Mouse (Mus musculus) liver, adult 2 months (tissue): ENCODE measurements around the gene Tceal5. TPM values are rescaled to one million over a fixed set of nuclear protein-coding genes. Genes with fewer than 3 reads are reported as not detected.
"Not testable (repeated sequence)": the region's sequence is repeated elsewhere in the genome, so short reads cannot be mapped to it uniquely, and the experiment has no call there.

Source experiments
- DNase-seq: peaks from one replicate; pipeline ENCODE4 v3.0.0-alpha.2; 2011; ENCODE audit warnings: low read depth, low spot score; ENCODE audit errors: extremely low read depth
- H3K27ac ChIP-seq: fragments of 200-500 bp; replicated peaks from 2 replicates; pipeline ENCODE4 v1.5.1; 2012; ENCODE audit warnings: low read depth, mild to moderate bottlenecking, control low read depth, inconsistent platforms, low read length; ENCODE audit not compliant: insufficient read depth
- H3K27me3 ChIP-seq: fragments of 200-500 bp; 2 replicates; pipeline ENCODE4 v1.6.1; 2012; ENCODE audit warnings: mild to moderate bottlenecking, moderate library complexity, low read length, inconsistent platforms; ENCODE audit not compliant: control insufficient read depth, insufficient read depth
- H3K36me3 ChIP-seq: fragments of 200-500 bp; 2 replicates; pipeline ENCODE4 v1.6.1; 2012; ENCODE audit warnings: low read length, inconsistent platforms; ENCODE audit not compliant: control insufficient read depth, insufficient read depth
- H3K4me1 ChIP-seq: fragments of 200-500 bp; 2 replicates; pipeline ENCODE4 v1.6.1; 2011; ENCODE audit warnings: low read length; ENCODE audit not compliant: control insufficient read depth, insufficient read depth
- H3K4me3 ChIP-seq: fragments of 200-500 bp; 2 replicates; pipeline ENCODE4 v1.5.1; 2011; ENCODE audit warnings: low read depth, mild to moderate bottlenecking, control low read depth, low read length, moderate library complexity; ENCODE audit not compliant: insufficient read depth
- H3K79me2 ChIP-seq: fragments of 200-500 bp; 2 replicates; pipeline ENCODE4 v1.6.1; 2012; ENCODE audit warnings: inconsistent platforms, mild to moderate bottlenecking, low read length, moderate library complexity; ENCODE audit not compliant: control insufficient read depth, insufficient read depth
- H3K9ac ChIP-seq: fragments of 200-500 bp; 2 replicates; pipeline ENCODE4 v1.6.1; 2012; ENCODE audit warnings: low read depth, mild to moderate bottlenecking, control low read depth, inconsistent platforms, low read length
- CTCF ChIP-seq: fragments of 200-500 bp; IDR thresholded peaks from 2 replicates; pipeline ENCODE4 v1.5.1; 2011; ENCODE audit warnings: low read depth, low read length, control low read depth
- POLR2A ChIP-seq: fragments of 200-500 bp; IDR thresholded peaks from 2 replicates; pipeline ENCODE4 v1.6.1; 2011; ENCODE audit warnings: low read length, control low read depth; ENCODE audit not compliant: insufficient read depth; ENCODE audit errors: extremely low read depth
- WGBS: fragments of 180-500 bp; shearing (Covaris S2); methylation state at CpG from one replicate; pipeline ENCODE4 v1.1.7; 2018; 5-methylcytosine and 5-hydroxymethylcytosine counted together
- polyA plus RNA-seq: library from polyadenylated mRNA; depleted of rRNA; stranded (reverse); fragments of >200 nt; gene quantifications from 2 replicates; pipeline ENCODE4 v1.2.3, GENCODE M21; 2012
- total RNA-seq: library from RNA; depleted of rRNA; stranded (reverse); fragments of >200 nt; gene quantifications from 2 replicates; pipeline ENCODE4 v1.2.3, GENCODE M21; 2014

Tceal5 gene
- total and polyA plus RNA-seq, 2 experiments: 0.18 TPM; not detected in 1

- DNase-seq: peak; percentile 59
- 0 out of 2 replicates have a peak within 1 kb of the TSS, but pooled peaks have one; percentile 41 for H3K27ac ChIP-seq
- H3K27me3 ChIP-seq: no peaks in the 10 kb centered on the region
- H3K4me1 ChIP-seq: no peaks in the 10 kb centered on the region
- WGBS: 1% methylated on average over 20 of the region's 20 CpGs
- no peak for TF ChIP-seq CTCF
- TF ChIP-seq POLR2A: 0 out of 2 replicates have a peak, but pooled peaks have one; percentile 33
- peak within 1 kb of the TSS; percentile 56 for H3K9ac ChIP-seq
- H3K4me3 ChIP-seq: peak within 1 kb of the TSS; percentile 50
- H3K79me2 ChIP-seq: no peaks in the 10 kb centered on the region
- H3K36me3 ChIP-seq: no peaks in the 10 kb centered on the region; the same call in 1 of the 2 replicates
Measured at GRCm38 (mm10) chrX:136244574-136245229, 41.0 kb upstream of the Tceal5 start, which contains the start of gene Tceal9. Gene Tceal9, plus strand, starts transcription at chrX:136245079.

GRCm38 (mm10) chrX:136243181-136243580 is 39.5 kb upstream of the Tceal5 start:
- 82% methylated on average over 2 of the region's 2 CpGs for WGBS

GRCm38 (mm10) chrX:136238118-136238517 is 34.4 kb upstream of the Tceal5 start:
- H3K27ac ChIP-seq: no peak overlapping the region
- TF ChIP-seq CTCF (peak; percentile 21; the same call in 1 of the 2 replicates), POLR2A (no peak)
- no peaks in the 10 kb centered on the region for H3K79me2 ChIP-seq
- H3K4me3 ChIP-seq: no peak overlapping the region
- H3K36me3 ChIP-seq: no peaks in the 10 kb centered on the region
- no peaks in the 10 kb centered on the region for H3K4me1 ChIP-seq
- H3K9ac ChIP-seq: no peak overlapping the region
- no peaks in the 10 kb centered on the region for H3K27me3 ChIP-seq
- peak; percentile 23 for DNase-seq
- WGBS: 28% methylated on average over 3 of the region's 3 CpGs

More at GRCm38 (mm10) chrX:136243181-136243580, 39.5 kb upstream of the Tceal5 start:
- H3K4me1 ChIP-seq: no peaks in the 10 kb centered on the region
- no peaks in the 10 kb centered on the region for H3K79me2 ChIP-seq
- no peak overlapping the region for H3K4me3 ChIP-seq
- TF ChIP-seq CTCF (no peak), POLR2A (no peak)
- H3K9ac ChIP-seq: no peak overlapping the region
- no peaks in the 10 kb centered on the region; the same call in 1 of the 2 replicates for H3K36me3 ChIP-seq
- DNase-seq: no peak
- H3K27ac ChIP-seq: no peak overlapping the region
- no peaks in the 10 kb centered on the region for H3K27me3 ChIP-seq

DNA sequence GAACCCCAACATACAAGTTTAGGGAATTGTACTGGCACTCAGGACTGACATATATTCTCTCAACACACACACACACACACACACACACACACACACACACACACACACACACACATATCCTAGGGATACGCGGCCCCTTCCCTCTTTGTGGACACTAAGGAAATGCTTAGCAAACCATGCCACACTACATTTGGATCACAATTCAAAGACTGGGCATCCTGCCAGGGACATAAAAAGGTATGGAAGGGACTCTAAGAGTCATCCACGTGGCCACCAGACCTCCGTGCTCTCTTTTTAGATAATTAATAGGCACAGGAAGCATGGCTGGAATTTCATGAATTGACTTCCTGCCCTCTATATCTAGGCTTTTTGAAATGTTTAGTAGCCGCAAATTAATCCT is 24.1 kb upstream of the Tceal5 start:
- TF ChIP-seq CTCF (no peak), POLR2A (no peak)
- Histone ChIP-seq H3K4me3 (no peak overlapping the region), H3K4me1 (no peaks in the 10 kb centered on the region), H3K36me3 (no peaks in the 10 kb centered on the region), H3K27me3 (no peaks in the 10 kb centered on the region), H3K79me2 (no peaks in the 10 kb centered on the region), H3K27ac (no peak overlapping the region), H3K9ac (no peak overlapping the region)
- no peak for DNase-seq
- 46% methylated on average over 5 of the region's 5 CpGs for WGBS

DNA sequence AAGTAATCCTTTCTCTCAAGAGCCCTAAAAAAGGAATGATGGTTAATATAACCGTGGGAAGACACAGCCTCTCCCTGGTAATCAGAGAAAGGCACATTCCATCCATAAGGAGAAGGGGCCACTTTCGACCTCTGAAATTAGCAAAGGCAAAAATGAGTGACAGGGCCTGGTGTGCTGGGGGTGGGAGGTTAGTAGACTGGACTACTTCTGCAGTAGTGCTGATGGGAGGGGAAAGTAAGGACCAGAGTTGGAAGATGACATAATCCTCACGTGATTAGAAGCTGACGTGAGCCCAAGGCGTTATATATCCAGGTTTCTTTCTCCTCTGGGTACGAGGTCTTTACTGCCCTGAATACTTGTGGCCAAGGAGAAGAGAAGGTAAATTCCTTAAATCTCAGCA is 20.0 kb upstream of the Tceal5 start:
- H3K4me1 ChIP-seq: no peaks in the 10 kb centered on the region
- DNase-seq: no peak
- no peak overlapping the region for H3K9ac ChIP-seq
- no peaks in the 10 kb centered on the region for H3K36me3 ChIP-seq
- no peak overlapping the region for H3K27ac ChIP-seq
- H3K27me3 ChIP-seq: no peaks in the 10 kb centered on the region
- no peaks in the 10 kb centered on the region for H3K79me2 ChIP-seq
- 83% methylated on average over 6 of the region's 6 CpGs for WGBS
- TF ChIP-seq POLR2A (no peak), CTCF (no peak)
- H3K4me3 ChIP-seq: no peak overlapping the region

- H3K36me3 ChIP-seq: no peaks in the 10 kb centered on the region
- H3K4me1 ChIP-seq: no peaks in the 10 kb centered on the region
- WGBS: 64% methylated on average over 1 of the region's 1 CpGs
- H3K79me2 ChIP-seq: no peaks in the 10 kb centered on the region
- no peak overlapping the region for H3K4me3 ChIP-seq
- H3K27ac ChIP-seq: no peak overlapping the region
- no peaks in the 10 kb centered on the region for H3K27me3 ChIP-seq
- TF ChIP-seq POLR2A (no peak), CTCF (no peak)
- no peak for DNase-seq
- no peak overlapping the region for H3K9ac ChIP-seq
Measured at GRCm38 (mm10) chrX:136216303-136216702, 12.6 kb upstream of the Tceal5 start.

DNA sequence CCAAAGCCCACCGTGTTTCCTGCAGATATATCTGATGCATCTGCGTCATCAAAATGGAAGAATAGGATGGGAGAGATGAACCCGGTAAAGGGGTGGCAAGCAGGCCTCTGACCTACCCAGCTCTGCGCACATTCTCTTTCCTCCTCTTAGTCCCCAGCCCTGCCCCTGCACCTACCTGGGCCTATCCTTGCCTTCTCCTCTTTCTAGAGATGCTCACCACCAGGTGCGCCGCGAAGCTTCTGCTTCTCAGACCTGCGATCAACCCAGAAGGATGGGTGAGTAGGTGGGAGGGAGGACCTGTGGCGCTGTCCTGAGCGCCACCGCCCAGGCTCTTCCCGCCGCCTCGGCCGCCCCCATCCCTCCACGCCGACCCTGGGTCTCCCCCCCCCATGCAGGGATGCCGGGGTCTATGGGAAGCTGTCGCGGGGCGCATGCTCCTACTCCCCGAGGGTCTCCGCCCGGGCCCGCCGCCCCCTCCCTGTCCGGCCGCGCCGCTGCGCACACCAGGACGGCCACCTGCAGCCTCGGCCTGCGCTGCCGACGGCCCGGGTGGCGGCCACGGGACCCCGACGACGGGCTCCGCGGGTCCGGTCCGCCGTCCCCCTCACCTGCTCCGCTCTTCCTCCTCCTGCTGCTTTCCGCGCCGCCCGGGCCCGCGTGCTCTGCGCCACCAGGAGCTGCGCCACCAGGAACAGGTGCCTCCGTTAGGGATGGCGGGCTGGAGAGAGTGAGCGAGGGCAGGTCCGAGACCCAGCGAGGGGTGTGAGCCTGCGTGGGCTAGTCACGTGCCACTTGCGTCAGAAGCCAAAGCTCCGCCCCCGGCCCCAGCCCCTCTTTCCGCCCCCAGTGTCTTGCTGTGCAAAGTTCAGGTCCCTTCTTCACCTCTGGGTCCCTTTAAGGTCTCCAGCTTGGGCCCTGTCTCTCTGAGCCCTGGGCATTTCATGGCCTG is 11.3 kb upstream of the Tceal5 start, which contains the start of the genes Tceal7 and Bex1:
Gene Tceal7, plus strand, starts transcription at position 51 of the 949 bp plus-strand sequence.
Gene Bex1, minus strand, starts transcription at position 785 of the 949 bp plus-strand sequence.
- 23% methylated on average over 6 of the region's 67 CpGs for WGBS

More for the DNA sequence above, 11.3 kb upstream of the Tceal5 start, which contains the start of the genes Tceal7 and Bex1:
- H3K27me3 ChIP-seq, H3K27ac ChIP-seq, H3K79me2 ChIP-seq, DNase-seq, H3K4me1 ChIP-seq, H3K9ac ChIP-seq, H3K4me3 ChIP-seq, H3K36me3 ChIP-seq: not testable (repeated sequence)
